Mouse (Mus musculus) neural tube, embryonic 11.5 days (tissue): ENCODE results near the gene 1600014C23Rik. TPM values are rescaled to one million over a fixed set of nuclear protein-coding genes. Genes with fewer than 3 reads are reported as not detected.

Experiments used
- ATAC-seq: fragments of 200-750 bp; cut with Nextera tagmentation; 2 replicates; pipeline ENCODE4 v1.8.0; 2017; ENCODE audit warnings: moderate number of reproducible peaks, mild to moderate bottlenecking, moderate TSS enrichment, moderate library complexity; ENCODE audit not compliant: insufficient read depth, low FRiP score, low TSS enrichment
- DNase-seq: peaks from one replicate; pipeline ENCODE4 v3.0.0-alpha.2; 2015; ENCODE audit warnings: low spot score
- H3K27ac ChIP-seq: fragments of 300-500 bp; sonication (generic); 2 replicates; pipeline ENCODE4 v1.5.1; 2014; ENCODE audit warnings: low read depth, mild to moderate bottlenecking, low read length
- H3K27me3 ChIP-seq: fragments of 300-500 bp; sonication (generic); 2 replicates; pipeline ENCODE4 v1.6.1; 2014; ENCODE audit warnings: mild to moderate bottlenecking, low read length, mixed read lengths; ENCODE audit not compliant: control insufficient read depth, insufficient read depth
- H3K36me3 ChIP-seq: fragments of 300-500 bp; sonication (generic); 2 replicates; pipeline ENCODE4 v1.6.1; 2014; ENCODE audit warnings: mild to moderate bottlenecking, low read length, moderate library complexity, mixed read lengths; ENCODE audit not compliant: control insufficient read depth, insufficient read depth
- H3K4me1 ChIP-seq: fragments of 300-500 bp; sonication (generic); 2 replicates; pipeline ENCODE4 v1.6.1; 2014; ENCODE audit warnings: low read length, mixed read lengths; ENCODE audit not compliant: control insufficient read depth, insufficient read depth
- H3K4me2 ChIP-seq: fragments of 300-500 bp; sonication (generic); 2 replicates; pipeline ENCODE4 v1.6.1; 2014; ENCODE audit warnings: low read depth, mild to moderate bottlenecking, moderate library complexity
- H3K4me3 ChIP-seq: fragments of 300-500 bp; sonication (generic); 2 replicates; pipeline ENCODE4 v1.5.1; 2014; ENCODE audit warnings: low read depth, low read length
- H3K9ac ChIP-seq: fragments of 300-500 bp; sonication (generic); 2 replicates; pipeline ENCODE4 v1.6.1; 2014; ENCODE audit warnings: mild to moderate bottlenecking, low read length
- H3K9me3 ChIP-seq: fragments of 300-500 bp; sonication (generic); 2 replicates; pipeline ENCODE4 v1.6.1; 2016; ENCODE audit warnings: low read length; ENCODE audit not compliant: control insufficient read depth
- WGBS: fragments of 180-500 bp; shearing (Covaris S2); extraction: QIAGEN DNeasy Blood & Tissue Kit; methylation state at CpG from one replicate; pipeline ENCODE4 v1.1.7; 2014; 5-methylcytosine and 5-hydroxymethylcytosine counted together
- polyA plus RNA-seq: library from polyadenylated mRNA; unstranded; fragments of >200 nt; fragmentation: Nextera tagmentation; extraction: Ambion mirVana; gene quantifications from 2 replicates; pipeline ENCODE4 v1.2.1, GENCODE M21; 2014

Gene 1600014C23Rik
- polyA plus RNA-seq, 1 experiment from 2014 or later: not detected

DNA sequence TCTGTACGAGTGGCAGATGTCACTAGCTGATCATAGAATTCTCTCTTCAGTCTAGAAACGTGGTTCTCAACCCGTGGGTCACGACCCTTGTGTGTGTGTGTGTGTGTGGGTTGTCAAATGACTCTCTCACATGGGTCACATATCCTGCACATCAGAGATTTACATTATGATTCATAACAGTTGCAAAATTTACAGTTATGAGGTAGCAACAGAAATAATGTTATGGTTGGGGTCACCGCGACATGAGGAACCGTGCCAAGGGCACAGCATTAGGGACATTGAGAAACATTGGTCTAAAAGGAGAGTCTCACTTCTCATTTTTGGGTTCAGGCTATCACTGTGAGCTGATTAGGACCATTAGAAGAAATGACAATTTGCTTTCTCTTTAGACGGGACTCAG lies 24.3 kb upstream of the 1600014C23Rik start:
- Histone ChIP-seq H3K4me1 (no peaks in the 10 kb centered on the region), H3K27me3 (no peaks in the 10 kb centered on the region), H3K36me3 (no peaks in the 10 kb centered on the region), H3K4me2 (no peak overlapping the region), H3K4me3 (no peak overlapping the region), H3K27ac (no peak overlapping the region), H3K9ac (no peak overlapping the region), H3K9me3 (no peaks in the 10 kb centered on the region)
- no peak for DNase-seq
- no peak for ATAC-seq
- WGBS: 79% methylated on average over 8 of the region's 8 CpGs

DNA sequence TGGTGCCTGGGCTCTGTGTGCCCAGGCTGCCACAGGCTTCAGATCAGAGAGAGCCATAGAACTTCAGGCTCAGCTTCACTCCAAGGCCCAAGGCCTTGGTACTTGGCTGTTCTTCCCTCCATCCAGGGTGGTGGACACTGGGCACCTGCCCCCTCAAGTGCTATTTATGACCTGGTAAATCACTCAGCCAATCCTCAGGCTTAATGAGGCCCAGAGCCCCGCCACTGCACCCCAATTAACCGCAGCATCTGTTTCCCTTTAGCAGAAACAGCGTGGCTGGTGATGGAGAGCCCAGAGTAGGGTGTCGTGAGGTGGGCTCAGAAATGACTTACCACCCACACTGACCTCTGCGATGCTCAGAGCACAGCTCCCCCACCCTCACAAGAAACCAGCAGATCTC lies 23.2 kb upstream of the 1600014C23Rik start:
- WGBS: 36% methylated on average over 5 of the region's 5 CpGs
- Histone ChIP-seq H3K27ac (no peak overlapping the region), H3K9ac (no peak overlapping the region), H3K4me2 (no peak overlapping the region), H3K9me3 (no peaks in the 10 kb centered on the region), H3K4me1 (no peaks in the 10 kb centered on the region), H3K36me3 (no peaks in the 10 kb centered on the region), H3K27me3 (no peaks in the 10 kb centered on the region), H3K4me3 (no peak overlapping the region)
- DNase-seq (no peak), ATAC-seq (no peak)

DNA sequence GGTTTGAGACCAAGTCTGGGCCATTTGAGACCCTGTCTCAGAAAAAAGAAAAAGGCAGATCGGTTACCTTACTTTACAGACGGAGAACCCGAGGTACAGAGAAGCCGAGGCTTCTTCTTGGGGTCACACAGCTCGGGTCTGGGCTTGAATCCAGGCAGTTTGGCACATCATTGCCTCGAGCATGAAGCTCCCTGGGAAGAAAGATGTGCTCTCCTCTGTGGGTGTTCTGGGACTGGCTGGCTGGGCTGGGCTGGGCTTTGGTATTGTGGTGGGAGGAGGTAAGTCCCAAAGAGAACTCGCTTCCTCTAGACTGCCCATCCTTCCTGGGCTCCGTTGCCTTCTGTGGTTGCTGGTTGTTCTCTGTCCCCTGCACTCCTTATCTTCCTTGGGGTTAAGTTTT lies 22.7 kb upstream of the 1600014C23Rik start:
- 70% methylated on average over 8 of the region's 8 CpGs for WGBS

DNA sequence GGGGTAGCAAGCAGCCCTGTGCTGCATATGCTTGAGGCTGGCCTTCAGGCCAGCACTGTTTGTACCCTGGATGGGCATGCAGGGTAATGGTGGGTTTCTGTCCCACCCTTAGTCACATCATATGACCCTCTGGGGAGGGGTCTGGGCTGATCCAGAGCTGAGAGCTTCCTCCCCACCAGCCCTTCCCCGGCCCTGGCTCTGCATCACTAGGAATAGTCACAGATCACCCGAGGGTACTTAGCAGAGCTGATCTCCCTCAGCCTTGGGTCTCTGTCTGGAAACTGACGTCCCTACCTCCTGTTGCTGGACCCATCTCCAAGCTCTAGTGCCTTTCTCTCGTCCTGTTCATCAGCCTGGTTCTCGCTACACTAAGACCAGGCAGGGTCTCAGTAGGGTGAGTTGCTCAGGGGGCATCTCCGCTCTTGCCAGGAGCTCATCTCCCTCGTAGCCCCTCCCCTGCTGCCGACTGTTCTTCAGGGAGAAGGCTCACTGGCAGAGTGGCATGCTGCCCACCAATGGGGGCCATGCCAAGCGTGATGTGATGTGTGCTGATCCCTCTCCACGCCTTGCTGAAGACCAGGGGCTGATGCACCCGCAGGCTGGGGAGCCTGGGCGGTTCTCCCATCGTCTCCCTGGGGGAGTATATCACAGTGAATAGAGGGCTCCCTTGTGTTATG lies 20.7 kb upstream of the 1600014C23Rik start:
- ATAC-seq (no peak), DNase-seq (no peak)
- H3K9ac ChIP-seq: no peak overlapping the region
- H3K4me1 ChIP-seq: no peaks in the 10 kb centered on the region
- no peak overlapping the region for H3K4me3 ChIP-seq
- no peak overlapping the region for H3K4me2 ChIP-seq
- no peaks in the 10 kb centered on the region for H3K27me3 ChIP-seq
- no peaks in the 10 kb centered on the region for H3K36me3 ChIP-seq
- H3K27ac ChIP-seq: no peak overlapping the region
- H3K9me3 ChIP-seq: no peaks in the 10 kb centered on the region
- WGBS: 91% methylated on average over 13 of the region's 13 CpGs

More for the DNA sequence above, 22.7 kb upstream of the 1600014C23Rik start:
- Histone ChIP-seq H3K4me1 (no peaks in the 10 kb centered on the region), H3K4me2 (no peak overlapping the region), H3K9me3 (no peaks in the 10 kb centered on the region), H3K9ac (no peak overlapping the region), H3K27me3 (no peaks in the 10 kb centered on the region), H3K27ac (no peak overlapping the region), H3K36me3 (no peaks in the 10 kb centered on the region), H3K4me3 (no peak overlapping the region)
- DNase-seq (no peak), ATAC-seq (no peak)

DNA sequence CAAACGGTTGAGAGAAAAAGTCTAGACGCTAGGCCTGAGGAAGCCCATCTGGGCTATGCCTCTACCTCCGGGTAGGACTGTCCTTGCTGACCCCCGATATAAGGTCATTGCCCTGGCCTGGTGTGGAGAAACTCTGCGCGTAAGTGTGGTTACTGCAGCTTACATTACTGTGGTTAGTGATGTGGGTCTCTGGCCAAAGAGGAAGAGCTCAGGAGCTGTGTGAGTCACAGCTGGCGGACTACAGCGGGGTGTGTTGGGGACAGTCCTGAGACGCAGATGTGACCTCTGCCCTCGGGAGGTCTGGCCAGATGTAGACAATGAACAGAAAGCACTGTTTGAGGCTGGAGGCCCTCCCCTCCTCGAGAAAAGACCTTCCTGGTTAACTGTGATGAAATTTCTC lies 19.0 kb upstream of the 1600014C23Rik start:
- ATAC-seq: no peak
- no peaks in the 10 kb centered on the region for H3K36me3 ChIP-seq
- no peak overlapping the region for H3K4me2 ChIP-seq
- DNase-seq: no peak
- H3K9me3 ChIP-seq: no peaks in the 10 kb centered on the region
- H3K4me1 ChIP-seq: no peaks in the 10 kb centered on the region
- WGBS: 38% methylated on average over 11 of the region's 11 CpGs
- H3K27me3 ChIP-seq: no peaks in the 10 kb centered on the region
- no peak overlapping the region for H3K9ac ChIP-seq
- no peak overlapping the region for H3K27ac ChIP-seq
- no peak overlapping the region for H3K4me3 ChIP-seq

DNA sequence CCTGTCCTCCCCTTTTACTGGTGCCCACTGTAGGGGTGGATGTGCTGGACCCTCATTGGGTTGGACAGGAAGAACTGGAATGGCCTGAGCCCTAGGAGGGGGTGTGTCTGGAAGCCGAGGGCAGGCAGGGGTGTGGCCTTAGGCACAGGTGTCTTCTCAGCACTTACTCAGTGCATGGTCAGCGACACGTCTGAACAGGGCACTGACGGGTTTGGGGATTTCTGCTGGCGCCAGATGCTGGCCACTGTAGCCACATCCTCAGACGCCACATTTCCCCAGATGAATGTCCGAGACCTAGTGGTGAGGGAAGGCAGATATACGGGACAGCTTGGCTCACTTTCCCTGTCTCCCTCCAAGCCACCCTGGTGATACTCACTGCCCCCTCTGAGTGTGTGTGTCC lies 18.4 kb upstream of the 1600014C23Rik start:
- H3K4me1 ChIP-seq: no peaks in the 10 kb centered on the region
- WGBS: 72% methylated on average over 8 of the region's 8 CpGs
- H3K4me2 ChIP-seq: no peak overlapping the region
- no peak overlapping the region for H3K9ac ChIP-seq
- DNase-seq (no peak), ATAC-seq (no peak)
- no peaks in the 10 kb centered on the region for H3K9me3 ChIP-seq
- H3K36me3 ChIP-seq: no peaks in the 10 kb centered on the region
- H3K27ac ChIP-seq: no peak overlapping the region
- no peak overlapping the region for H3K4me3 ChIP-seq
- no peaks in the 10 kb centered on the region for H3K27me3 ChIP-seq

DNA sequence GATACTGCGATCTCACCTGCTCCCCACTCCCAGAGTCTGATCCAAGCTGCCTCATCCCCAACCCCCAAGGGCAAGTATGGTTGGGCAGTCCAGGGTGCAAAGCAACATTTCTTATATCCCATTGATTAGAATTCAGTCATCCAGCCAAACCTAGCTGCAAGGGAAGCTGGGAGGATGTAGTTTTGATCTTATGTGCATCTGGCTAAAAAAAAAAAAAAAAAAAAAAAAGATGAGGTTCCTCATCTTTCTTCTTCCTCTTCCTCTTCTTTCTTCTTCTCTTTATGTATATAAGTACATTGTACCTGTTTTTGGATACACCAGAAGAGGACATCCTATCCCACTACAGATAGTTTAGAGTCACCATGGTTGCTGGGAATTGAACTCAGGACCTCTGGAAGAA lies 17.7 kb upstream of the 1600014C23Rik start:
- Histone ChIP-seq H3K9me3 (no peaks in the 10 kb centered on the region), H3K36me3 (no peaks in the 10 kb centered on the region), H3K27ac (no peak overlapping the region), H3K27me3 (no peaks in the 10 kb centered on the region), H3K4me2 (no peak overlapping the region), H3K4me3 (no peak overlapping the region), H3K9ac (no peak overlapping the region), H3K4me1 (no peaks in the 10 kb centered on the region)
- WGBS: 95% methylated on average over 1 of the region's 1 CpGs
- ATAC-seq (no peak), DNase-seq (no peak)

DNA sequence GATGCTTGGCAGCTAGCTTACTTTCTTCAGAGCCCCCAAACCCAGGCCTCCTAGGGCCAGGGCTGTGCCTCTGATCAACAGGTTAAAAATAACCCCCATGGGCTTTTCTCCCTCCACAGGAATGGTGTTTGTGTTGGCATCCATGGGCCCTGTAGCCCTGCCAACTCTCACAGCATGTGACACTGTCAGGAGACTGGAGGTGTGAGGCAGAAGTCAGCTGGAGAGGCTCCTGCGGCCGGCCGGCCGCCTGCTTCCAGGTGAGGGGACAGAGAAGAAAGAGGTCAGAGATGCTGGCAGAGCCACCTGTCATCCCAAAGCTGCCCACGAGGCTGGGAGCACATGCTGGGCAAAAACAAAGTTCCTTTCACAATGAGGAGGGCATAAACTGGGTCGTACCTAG lies 15.5 kb upstream of the 1600014C23Rik start:
- Histone ChIP-seq H3K9ac (no peak overlapping the region), H3K4me3 (no peak overlapping the region), H3K27ac (no peak overlapping the region), H3K36me3 (no peaks in the 10 kb centered on the region), H3K4me1 (no peaks in the 10 kb centered on the region), H3K27me3 (no peaks in the 10 kb centered on the region), H3K4me2 (no peak overlapping the region), H3K9me3 (no peaks in the 10 kb centered on the region)
- 66% methylated on average over 6 of the region's 6 CpGs for WGBS
- DNase-seq (no peak), ATAC-seq (no peak)

DNA sequence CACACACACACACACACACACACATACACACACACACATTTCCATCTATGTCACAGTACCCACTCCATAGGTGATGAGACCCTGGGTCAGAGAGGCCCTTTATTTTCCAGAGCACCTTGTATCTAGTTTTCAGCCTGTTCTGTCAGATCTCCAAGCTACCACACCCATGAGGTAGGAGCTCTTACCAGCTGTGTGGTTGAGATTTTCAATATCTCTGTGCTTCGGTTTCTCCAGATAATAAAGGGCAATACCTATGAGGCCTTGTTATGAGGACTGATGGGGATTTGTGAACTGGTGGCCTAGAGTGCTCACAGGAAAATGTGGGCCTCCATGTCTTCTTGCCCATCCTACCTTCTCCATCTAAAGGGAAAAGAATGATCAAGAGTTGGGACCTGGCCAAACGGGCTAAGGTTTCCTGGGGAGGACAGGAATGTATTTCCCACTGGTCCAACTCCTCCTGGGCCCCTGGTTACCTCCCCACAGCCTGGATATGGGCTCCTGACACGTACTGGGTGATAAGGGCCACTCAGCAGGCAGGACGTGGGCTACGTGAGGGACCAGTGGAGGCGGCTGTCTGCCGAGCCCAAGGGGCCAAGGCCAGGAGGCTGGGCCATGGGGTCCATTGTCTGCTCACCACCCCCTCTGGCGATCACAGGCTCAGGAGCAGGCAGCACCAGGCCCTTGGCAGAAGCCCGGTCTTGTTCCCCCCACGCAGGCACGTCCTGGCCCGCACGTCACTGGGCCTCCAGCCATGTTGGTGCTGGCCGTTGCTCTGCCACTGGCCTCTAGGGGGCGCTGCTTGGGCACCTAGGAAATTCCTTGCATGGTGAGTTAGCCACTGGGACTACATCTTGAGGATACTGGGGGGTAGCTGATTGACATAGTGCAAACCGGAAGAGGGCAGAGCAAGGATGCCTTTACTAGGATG lies 14.5 kb upstream of the 1600014C23Rik start:
- Histone ChIP-seq H3K36me3 (no peaks in the 10 kb centered on the region), H3K9me3 (no peaks in the 10 kb centered on the region), H3K27me3 (no peaks in the 10 kb centered on the region), H3K9ac (no peak overlapping the region), H3K4me3 (no peak overlapping the region), H3K27ac (no peak overlapping the region), H3K4me1 (no peaks in the 10 kb centered on the region), H3K4me2 (no peak overlapping the region)
- DNase-seq (no peak), ATAC-seq (no peak)
- WGBS: 74% methylated on average over 16 of the region's 16 CpGs
